Mouse (Mus musculus): ENCODE results near the gene Lilrb4a. TPM values are rescaled to one million over a fixed set of nuclear protein-coding genes. Genes with fewer than 3 reads are reported as not detected.
"Not testable (repeated sequence)": the region's sequence is repeated elsewhere in the genome, so short reads cannot be mapped to it uniquely, and the experiment has no call there.

Gene Lilrb4a
- 0.38 and 0.58 TPM in 2 replicates for polyA plus RNA-seq (2012; rRNA removed)

DNA sequence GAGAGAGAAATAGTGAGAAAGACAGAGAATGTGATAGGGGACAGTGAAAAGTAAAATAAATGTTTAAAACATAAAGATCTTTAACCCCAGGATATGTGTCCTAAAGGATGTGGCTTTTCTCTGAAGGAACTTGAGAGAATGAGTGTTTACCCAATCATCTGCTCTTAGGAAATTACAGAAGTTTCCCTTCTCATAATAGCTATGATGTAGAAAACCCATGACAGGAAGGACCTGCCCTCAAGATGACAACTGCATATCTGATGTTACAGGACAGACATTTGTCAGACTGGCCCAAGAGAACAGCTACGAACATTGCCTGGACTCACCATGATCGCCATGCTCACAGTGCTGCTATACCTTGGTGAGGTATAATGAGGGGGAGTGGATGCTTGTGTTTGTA, at the start of gene Lilrb4a:
Gene Lilrb4a, plus strand, starts transcription at position 266 of the 400 bp plus-strand sequence.
- not testable (repeated sequence) for H3K4me1 ChIP-seq (ENCODE audit: control insufficient read depth, insufficient read depth, low read length); H3K4me3 ChIP-seq (ENCODE audit: insufficient read depth, low read length); H3K27ac ChIP-seq (ENCODE audit: insufficient read depth, low read length)

DNA sequence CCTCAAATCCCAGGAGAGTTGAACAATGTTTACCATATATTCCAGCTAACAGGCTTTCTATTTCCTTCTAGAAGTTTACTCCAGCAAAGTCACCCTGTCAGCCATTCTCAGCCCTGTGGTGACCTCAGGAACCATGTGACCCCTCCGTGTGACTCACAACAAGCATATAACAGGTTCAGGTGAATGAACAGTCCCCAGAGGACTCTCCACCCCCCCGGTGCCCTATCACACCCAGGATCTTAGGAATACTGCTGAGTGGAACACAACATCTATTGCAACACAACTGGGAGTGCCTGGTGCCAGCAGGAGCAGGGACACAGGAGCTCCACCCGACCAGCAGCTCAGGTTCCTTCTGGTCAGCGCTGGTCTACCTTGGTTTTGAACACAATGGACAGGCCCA, 39.1 kb upstream of the Lilrb4a start:
- Histone ChIP-seq H3K4me3 (ENCODE audit: insufficient read depth, low read length) (no peak overlapping the region), H3K27ac (ENCODE audit: insufficient read depth, low read length) (no peak overlapping the region), H3K4me1 (ENCODE audit: control insufficient read depth, insufficient read depth, low read length) (no peaks in the 10 kb centered on the region)
- no peak for TF ChIP-seq POLR2A (IDR thresholded peaks at IDR 0.05; ENCODE audit: extremely low read depth, insufficient read depth, low read length)
- no peak for TF ChIP-seq CTCF (IDR thresholded peaks at IDR 0.05; ENCODE audit: extremely low read depth, insufficient read depth, low read length)

DNA sequence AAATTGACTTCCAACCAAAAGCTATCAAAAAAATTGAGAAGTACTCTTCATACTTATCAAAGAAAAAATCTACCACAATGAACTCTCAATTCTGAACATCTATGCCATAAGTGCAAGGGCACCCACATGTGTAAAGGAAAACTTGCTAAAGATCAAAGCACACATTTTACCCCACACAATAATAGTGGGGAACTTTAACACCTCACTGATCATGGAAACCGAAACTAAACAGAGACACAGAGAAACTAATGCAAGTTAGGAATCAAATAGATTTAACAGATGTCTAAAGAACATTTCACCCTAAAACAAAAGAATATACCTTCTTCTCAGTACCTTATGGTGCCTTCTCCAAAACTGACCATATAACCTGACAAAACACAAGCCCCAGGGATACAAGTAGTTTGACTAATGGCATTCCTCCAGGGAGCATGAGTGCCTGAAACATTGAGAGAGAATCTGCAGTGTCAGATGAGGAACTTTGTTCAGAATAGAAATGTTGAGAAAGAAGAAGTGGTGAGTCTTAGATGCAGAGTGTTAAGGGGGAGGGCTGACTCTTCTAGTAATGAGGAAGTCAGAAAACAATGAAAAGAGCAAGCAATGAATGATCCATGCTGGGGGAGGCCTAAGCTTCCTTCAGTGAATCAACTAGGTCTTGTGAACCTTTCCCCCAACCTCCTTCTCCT, 37.0 kb upstream of the Lilrb4a start:
- Histone ChIP-seq H3K4me3 (ENCODE audit: insufficient read depth, low read length) (no peak overlapping the region), H3K4me1 (ENCODE audit: control insufficient read depth, insufficient read depth, low read length) (no peaks in the 10 kb centered on the region), H3K27ac (ENCODE audit: insufficient read depth, low read length) (no peak overlapping the region)

GRCm38 (mm10) chr10:51454365-51454764, 36.4 kb upstream of the Lilrb4a start:
- Histone ChIP-seq H3K4me3 (ENCODE audit: insufficient read depth, low read length) (no peak overlapping the region), H3K4me1 (ENCODE audit: control insufficient read depth, insufficient read depth, low read length) (no peaks in the 10 kb centered on the region), H3K27ac (ENCODE audit: insufficient read depth, low read length) (no peak overlapping the region)
- TF ChIP-seq CTCF (IDR thresholded peaks at IDR 0.05; ENCODE audit: extremely low read depth, insufficient read depth, low read length) (no peak), POLR2A (IDR thresholded peaks at IDR 0.05; ENCODE audit: extremely low read depth, insufficient read depth, low read length) (no peak)

More for the DNA sequence above, 37.0 kb upstream of the Lilrb4a start:
- TF ChIP-seq POLR2A (IDR thresholded peaks at IDR 0.05; ENCODE audit: extremely low read depth, insufficient read depth, low read length) (no peak), CTCF (IDR thresholded peaks at IDR 0.05; ENCODE audit: extremely low read depth, insufficient read depth, low read length) (no peak)

DNA sequence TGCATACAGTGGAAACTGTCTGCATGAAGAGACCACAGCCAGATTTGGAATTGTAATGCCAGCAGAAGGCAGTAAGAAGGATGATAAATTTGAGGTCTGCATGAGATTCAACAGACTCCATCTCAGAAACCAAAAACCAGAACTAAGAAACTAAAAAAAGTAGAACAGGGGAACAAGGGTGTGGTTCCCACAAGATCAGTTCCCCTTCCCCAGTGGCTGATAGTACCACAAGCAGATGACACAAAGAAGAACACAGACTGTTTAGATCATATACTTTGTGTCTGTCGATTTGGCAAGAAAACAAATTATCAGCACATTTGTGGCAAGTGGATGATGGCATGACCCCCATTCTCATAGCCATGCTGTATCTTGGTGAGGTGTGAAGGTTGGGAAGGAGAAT, 35.0 kb upstream of the Lilrb4a start:
- TF ChIP-seq CTCF (IDR thresholded peaks at IDR 0.05; ENCODE audit: extremely low read depth, insufficient read depth, low read length), result no peak
- no peak for TF ChIP-seq POLR2A (IDR thresholded peaks at IDR 0.05; ENCODE audit: extremely low read depth, insufficient read depth, low read length)
- no peaks in the 10 kb centered on the region for H3K4me1 ChIP-seq (ENCODE audit: control insufficient read depth, insufficient read depth, low read length)
- peak overlapping the region; percentile 29; the same call in 1 of the 2 replicates for H3K27ac ChIP-seq (ENCODE audit: insufficient read depth, low read length)
- H3K4me3 ChIP-seq (ENCODE audit: insufficient read depth, low read length), result no peak overlapping the region

DNA sequence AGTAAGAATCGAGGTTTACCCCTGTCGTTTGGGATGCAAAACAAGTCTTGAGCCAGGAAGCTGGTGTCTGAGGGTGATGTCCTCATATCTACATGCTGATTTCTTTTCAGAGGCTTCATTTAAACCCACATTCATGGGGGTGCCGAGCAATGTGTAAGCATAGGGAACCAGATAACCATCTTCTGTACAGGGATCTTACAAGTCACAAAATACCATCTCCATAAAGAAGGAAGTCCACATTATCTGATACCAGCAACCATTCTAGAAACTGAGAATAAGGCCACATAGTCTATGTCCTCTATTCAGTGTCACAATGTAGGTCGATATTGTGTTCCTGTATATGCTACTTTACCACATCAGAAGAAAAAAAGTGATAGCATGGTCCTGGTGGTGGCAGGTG, 34.4 kb upstream of the Lilrb4a start:
- Histone ChIP-seq H3K4me3 (ENCODE audit: insufficient read depth, low read length) (no peak overlapping the region), H3K27ac (ENCODE audit: insufficient read depth, low read length) (peak overlapping the region; percentile 29), H3K4me1 (ENCODE audit: control insufficient read depth, insufficient read depth, low read length) (no peaks in the 10 kb centered on the region)
- TF ChIP-seq POLR2A (IDR thresholded peaks at IDR 0.05; ENCODE audit: extremely low read depth, insufficient read depth, low read length), result no peak
- no peak for TF ChIP-seq CTCF (IDR thresholded peaks at IDR 0.05; ENCODE audit: extremely low read depth, insufficient read depth, low read length)

GRCm38 (mm10) chr10:51463800-51464199, 27.0 kb upstream of the Lilrb4a start:
- not testable (repeated sequence) for H3K4me1 ChIP-seq (ENCODE audit: control insufficient read depth, insufficient read depth, low read length); H3K27ac ChIP-seq (ENCODE audit: insufficient read depth, low read length); H3K4me3 ChIP-seq (ENCODE audit: insufficient read depth, low read length)

GRCm38 (mm10) chr10:51480397-51480796, 10.4 kb upstream of the Lilrb4a start, which contains the start of the genes Gm49339 and Lilr4b:
Gm49339 (plus strand) TSS chr10:51480612.
Lilr4b (plus strand) TSS chr10:51480632.
- not testable (repeated sequence) for H3K27ac ChIP-seq (ENCODE audit: insufficient read depth, low read length); H3K4me3 ChIP-seq (ENCODE audit: insufficient read depth, low read length); H3K4me1 ChIP-seq (ENCODE audit: control insufficient read depth, insufficient read depth, low read length)

GRCm38 (mm10) chr10:51520021-51520420, 29.3 kb downstream of the Lilrb4a start:
- no peaks in the 10 kb centered on the region for H3K4me1 ChIP-seq (ENCODE audit: control insufficient read depth, insufficient read depth, low read length)
- TF ChIP-seq POLR2A (IDR thresholded peaks at IDR 0.05; ENCODE audit: extremely low read depth, insufficient read depth, low read length) (no peak), CTCF (IDR thresholded peaks at IDR 0.05; ENCODE audit: extremely low read depth, insufficient read depth, low read length) (no peak)
- no peak overlapping the region for H3K27ac ChIP-seq (ENCODE audit: insufficient read depth, low read length)
- H3K4me3 ChIP-seq (ENCODE audit: insufficient read depth, low read length), result no peak overlapping the region

- Histone ChIP-seq H3K4me1 (ENCODE audit: control insufficient read depth, insufficient read depth, low read length) (no peaks in the 10 kb centered on the region), H3K4me3 (ENCODE audit: insufficient read depth, low read length) (no peak overlapping the region), H3K27ac (ENCODE audit: insufficient read depth, low read length) (no peak overlapping the region)
- no peak for TF ChIP-seq CTCF (IDR thresholded peaks at IDR 0.05; ENCODE audit: extremely low read depth, insufficient read depth, low read length)
- TF ChIP-seq POLR2A (IDR thresholded peaks at IDR 0.05; ENCODE audit: extremely low read depth, insufficient read depth, low read length), result no peak
Measured at GRCm38 (mm10) chr10:51521453-51521852, 30.7 kb downstream of the Lilrb4a start.

- TF ChIP-seq POLR2A (IDR thresholded peaks at IDR 0.05; ENCODE audit: extremely low read depth, insufficient read depth, low read length) (no peak), CTCF (IDR thresholded peaks at IDR 0.05; ENCODE audit: extremely low read depth, insufficient read depth, low read length) (no peak)
- H3K4me1 ChIP-seq (ENCODE audit: control insufficient read depth, insufficient read depth, low read length), result no peaks in the 10 kb centered on the region
- no peak overlapping the region for H3K4me3 ChIP-seq (ENCODE audit: insufficient read depth, low read length)
- H3K27ac ChIP-seq (ENCODE audit: insufficient read depth, low read length), result no peak overlapping the region
Measured at GRCm38 (mm10) chr10:51526090-51526489, 35.3 kb downstream of the Lilrb4a start.
